Mouse (Mus musculus) gastrocnemius, adult 8-10 months (tissue): ENCODE data around the gene Haus2. TPM values are rescaled to one million over a fixed set of nuclear protein-coding genes. Genes with fewer than 3 reads are reported as not detected.
"Not testable (repeated sequence)": the region's sequence is repeated elsewhere in the genome, so short reads cannot be mapped to it uniquely, and the experiment has no call there.

ENCODE experiments used
- DNase-seq, 2 experiments: peaks; one replicate each; pipeline ENCODE4 v3.0.0; 2022; ENCODE audit warnings: low spot score in 2 of 2
- total RNA-seq, 4 experiments: library from RNA; stranded (reverse); gene quantifications; 2 replicates each; pipeline ENCODE4 v1.2.4; 2022

Gene Haus2
- 1 to 10 TPM; 6.6 to 9.5 (median 7.1) TPM for total RNA-seq

DNA sequence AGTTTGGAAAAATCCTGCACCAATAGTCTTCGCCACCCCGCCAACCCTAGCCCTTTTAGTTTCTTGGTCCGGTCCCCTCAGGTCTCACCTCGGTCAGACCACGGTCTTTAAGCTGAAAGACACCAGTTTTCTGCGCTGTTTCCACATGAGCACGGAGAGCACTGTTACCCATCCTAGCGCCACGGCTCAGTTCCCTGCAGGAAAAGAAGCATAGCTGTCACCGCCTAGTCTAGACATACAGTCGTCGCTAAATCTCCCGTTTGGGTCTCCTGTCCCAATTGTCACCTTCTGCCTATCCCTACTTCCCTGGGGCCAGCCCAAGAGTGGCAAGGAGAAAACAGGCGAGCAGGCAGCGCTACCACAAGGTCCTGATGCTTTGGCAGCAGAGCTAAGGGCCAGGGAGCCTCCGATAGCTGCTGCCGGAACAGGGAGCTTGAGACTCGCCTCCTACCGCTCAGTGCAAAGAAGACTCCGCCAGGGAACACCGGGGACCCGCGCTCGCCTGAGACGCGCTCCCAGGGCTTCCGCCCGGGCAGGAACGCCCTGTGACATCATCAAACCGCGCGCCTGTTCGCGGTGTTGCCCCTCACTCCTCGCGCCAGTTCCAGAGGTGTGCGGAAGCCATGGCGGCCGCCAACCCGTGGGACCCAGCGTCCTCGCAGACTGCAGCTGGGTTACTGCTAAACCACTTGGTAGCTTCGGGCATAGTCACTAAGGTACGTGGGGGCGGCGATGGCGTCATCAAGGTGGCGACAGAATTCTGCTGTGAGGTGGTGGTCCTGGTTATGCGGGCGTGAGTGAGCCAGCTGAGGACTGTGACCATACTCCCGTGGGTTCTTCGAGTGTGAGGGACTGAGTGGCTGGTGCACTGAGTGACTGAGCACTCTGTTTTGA lies at the start of gene Haus2, which contains the start of gene Lrrc57:
Gene Haus2, plus strand, starts transcription at position 554 of the 894 bp plus-strand sequence.
Gene Lrrc57, minus strand, starts transcription at position 691 of the 894 bp plus-strand sequence.
- DNase-seq: peak; percentile 76 to 80

DNA sequence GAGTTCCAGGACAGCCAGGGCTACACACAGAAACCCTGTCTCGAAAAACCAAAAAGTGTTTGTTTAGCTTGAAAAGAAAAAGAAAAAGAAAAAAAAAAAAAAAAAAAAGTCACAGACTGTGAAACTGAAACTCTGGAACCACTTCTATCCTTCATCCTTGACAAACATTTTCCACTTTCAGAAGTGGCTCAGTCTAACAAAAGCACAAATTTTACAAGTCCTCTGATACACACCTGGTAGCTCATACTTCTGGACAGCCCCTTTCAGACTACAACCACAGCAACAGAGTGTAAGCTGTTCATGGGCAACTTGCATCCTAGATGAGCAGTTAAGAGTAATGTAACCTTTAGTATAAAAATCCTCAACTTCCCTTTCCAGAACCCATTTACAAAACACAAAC lies 47.7 kb upstream of the Haus2 start:
- DNase-seq: no peak

DNA sequence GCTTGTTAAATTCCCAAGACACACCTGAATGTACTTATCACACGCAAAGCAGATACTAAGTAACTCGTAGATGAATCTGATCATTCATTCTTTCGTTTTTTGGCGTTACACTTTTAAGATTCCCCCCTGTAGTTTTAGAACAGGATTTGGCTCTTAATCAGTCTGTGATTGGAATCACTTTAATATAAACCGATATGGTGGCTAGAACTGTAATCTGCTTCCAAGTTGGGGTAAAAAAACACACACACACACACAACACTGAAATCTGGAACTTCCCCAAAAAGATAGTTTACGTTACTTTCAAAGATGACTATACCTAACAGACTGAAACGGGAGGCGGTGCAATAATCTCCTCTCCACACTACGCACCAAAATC lies 46.3 kb upstream of the Haus2 start:
- no peak for DNase-seq

DNA sequence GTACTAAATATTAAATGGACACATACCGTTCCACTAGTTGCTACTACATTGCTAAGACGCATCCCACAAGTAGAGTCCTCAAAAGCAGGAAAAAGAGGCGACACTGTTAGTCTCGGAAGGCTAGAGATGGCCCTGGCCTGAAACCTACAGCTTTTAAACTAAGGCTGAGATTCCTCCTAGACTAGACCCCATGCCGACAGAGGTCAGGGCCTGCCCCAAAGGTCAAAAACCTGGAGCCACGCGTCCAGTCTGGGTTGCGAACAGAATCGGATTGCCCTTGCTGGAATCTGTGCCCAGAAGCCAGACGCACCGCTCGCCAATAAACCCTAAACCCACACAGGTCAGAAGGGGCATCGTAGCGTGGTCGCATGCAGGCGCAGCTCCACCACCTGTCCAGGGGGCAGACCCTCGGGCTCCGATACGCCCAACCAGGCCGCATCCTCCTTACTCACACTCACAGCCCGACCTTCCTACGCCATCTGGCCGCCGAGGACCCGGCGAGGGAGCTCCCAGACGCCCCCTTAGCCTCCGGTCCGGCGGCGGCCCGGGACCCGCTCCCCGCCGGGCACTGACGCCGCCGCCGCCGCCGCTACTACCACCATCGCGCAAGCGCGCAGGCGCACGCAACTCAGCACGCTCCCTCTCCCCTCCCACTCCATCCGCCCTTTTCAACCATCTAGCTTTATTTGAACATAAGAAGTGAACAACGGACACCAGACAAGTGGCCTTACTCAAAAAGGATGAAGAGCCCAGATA lies 45.8 kb upstream of the Haus2 start, which contains the start of gene Zfp106:
Gene Zfp106, minus strand, starts transcription at position 609 of the 756 bp plus-strand sequence.
- DNase-seq: peak; percentile 77 to 81

DNA sequence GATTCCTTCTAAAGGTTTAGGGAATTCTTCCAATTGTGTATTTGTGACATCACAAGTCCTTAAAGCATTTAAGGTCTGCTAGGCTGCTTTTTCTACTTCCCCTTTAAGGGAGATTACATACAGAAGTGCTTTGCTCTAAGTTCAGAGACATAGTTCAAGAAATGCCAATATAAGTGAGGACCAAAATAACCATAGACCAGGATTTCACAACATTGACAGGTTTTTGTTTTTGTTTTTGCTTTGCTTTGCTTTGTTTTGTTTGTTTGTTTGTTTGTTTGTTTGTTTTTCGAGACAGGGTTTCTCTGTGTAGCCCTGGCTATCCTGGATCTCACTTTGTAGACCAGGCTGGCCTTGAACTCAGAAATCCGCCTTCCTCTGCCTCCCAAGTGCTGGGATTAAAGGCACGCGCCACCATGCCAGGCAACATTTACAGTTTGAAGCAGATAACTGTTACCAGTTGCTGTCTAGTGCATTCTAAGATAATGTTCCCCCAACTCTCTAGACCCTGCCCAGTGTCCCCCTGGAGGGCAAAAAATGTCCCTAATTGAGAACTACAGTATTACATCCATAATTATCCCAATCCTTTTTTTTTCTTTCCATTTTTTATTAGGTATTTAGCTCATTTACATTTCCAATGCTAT lies 44.5 kb upstream of the Haus2 start:
- not testable (repeated sequence) for DNase-seq

DNA sequence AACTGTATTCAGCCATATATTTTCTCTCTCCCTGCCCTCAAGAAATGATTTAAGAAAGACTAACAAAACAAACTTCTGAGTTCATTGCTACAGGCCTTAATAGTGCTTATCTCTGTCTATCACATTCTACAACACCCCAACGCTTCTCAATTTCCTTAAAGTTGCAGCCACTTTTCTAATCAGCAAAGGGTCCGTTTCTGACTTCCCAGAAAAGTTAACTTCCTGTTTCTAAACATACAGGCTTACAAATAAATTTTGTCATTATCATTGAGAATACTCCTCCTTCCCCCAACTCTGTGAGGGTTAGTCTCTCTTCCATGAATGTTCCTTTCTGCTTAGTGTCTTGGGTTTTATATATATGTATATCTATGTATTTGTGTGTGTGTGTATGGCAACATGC lies 43.8 kb upstream of the Haus2 start:
- DNase-seq: no peak

DNA sequence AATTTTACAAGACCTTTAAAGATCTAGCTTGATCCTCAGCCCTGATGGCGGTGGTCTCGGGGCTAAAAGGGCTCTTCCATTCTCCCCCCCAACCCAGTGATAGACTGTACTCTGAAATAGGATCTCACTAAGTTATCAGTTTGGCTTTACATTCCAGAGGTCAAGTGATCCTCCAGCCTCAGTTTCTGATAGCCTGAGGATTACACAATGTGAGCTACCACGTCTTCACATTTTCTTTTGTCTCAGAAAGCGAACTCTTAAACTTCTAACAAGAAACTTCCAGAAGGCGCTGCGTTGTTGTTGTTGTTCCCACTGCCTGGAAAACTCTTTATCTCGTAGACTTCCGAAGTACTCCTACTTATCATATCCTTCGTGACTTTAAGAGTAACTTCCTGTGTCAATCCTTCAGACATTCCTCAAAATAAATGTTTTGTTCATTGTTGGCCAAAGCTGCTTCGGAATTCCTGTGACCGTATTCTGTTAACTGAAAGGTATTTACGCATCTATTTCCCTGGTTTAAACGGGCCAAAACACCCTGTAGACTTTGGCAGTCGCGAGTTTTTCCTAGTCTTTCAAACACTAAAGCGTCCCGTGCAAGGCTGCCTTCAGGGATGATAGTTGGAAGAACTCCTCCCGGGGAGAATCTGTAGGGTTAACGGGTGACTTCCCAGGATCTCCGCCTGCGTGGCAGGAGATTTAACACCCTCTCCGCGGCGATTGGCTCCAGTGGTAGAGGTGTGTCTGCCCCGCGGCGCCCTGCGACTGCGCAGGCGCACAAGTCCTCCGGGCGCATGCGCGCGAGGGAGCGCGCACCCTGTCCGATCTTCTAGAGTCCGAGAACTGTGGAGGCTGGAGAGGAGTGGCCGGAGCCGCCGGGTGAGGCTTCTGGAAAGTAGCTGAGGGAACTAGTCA lies 42.0 kb upstream of the Haus2 start, which contains the start of gene Snap23:
Gene Snap23, plus strand, starts transcription at position 786 of the 912 bp plus-strand sequence.
- DNase-seq: peak; percentile 92 to 96

DNA sequence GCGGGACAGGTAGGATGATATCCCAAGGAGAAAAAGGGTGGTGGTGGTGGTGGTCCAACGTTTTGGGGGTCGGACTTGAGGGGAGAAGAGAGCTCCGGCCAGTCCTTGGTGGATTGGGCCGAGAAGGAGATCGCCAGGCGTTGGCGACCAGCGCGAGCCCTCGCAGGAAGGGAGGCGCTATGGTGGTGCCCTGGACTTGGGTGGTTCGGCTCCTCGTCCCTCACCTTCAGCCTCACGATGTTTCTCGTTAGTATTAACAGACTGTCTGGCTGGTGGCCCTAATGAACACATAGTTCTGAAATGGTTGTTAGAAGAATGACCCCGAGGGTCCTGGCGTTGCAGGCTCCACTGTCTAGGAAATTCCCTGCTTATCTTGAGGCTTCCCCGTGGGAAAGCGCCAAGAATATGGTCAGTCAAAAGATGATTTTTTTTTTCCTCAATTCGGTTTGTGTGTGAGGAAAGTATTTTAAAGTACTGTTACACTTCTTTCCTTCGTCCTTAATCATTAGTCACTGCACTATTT lies 41.3 kb upstream of the Haus2 start:
- DNase-seq: no peak

DNA sequence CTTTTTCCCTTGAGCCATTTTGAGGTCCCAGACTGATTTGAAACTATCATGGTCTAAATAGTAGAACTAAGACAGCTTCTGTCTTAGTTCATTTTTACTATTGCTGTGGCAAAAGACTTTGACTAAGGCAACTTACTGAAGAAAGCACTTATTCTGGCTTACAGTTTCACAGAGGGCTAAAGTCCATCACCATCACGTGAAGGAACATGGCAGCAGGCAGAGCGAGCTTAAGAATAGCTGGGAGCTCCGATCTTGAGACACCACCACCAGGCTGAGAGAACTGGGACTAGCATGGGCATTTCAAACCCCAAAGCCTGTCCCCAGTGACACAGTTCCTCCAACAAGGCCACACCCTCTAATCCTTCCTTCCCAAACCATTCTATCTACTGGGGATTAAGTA lies 38.1 kb upstream of the Haus2 start:
- no peak for DNase-seq

DNA sequence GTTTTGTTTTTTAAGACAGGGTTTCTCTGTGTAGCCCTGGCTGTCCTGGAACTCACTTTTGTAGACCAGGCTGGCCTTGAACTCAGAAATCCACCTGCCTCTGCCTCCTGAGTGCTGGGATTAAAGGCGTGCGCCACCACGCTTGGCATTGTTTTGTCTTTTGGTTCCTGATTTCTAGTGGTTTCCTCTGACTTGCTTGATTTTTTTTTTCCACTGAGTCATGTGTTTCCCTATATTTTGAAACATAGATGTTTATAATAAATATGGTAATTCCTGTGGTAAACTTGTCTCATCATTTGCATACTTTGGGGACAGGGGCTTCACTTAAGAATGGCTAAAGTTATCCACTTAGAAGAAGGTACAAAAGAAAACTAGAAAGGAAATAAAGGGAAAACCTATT lies 37.0 kb upstream of the Haus2 start:
- not testable (repeated sequence) for DNase-seq

DNA sequence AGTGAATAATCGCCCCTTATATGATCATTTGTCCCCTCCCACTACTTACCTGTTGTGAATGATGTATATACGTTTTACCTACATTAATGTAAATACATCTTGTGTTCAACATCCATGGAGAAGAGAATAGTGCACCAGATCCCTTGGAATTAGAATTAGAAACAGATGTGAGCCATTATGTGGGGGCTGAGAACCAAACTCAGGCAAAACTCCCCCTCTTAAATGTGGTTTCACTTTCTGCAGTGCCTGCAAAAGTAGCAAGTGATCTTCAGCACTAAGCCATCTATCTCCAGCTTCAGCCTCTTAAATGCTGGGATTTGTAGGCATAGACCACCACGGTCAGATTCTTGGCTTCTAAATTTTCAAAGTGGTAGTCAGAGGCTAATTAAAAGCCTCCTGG lies 34.1 kb upstream of the Haus2 start:
- no peak for DNase-seq

DNA sequence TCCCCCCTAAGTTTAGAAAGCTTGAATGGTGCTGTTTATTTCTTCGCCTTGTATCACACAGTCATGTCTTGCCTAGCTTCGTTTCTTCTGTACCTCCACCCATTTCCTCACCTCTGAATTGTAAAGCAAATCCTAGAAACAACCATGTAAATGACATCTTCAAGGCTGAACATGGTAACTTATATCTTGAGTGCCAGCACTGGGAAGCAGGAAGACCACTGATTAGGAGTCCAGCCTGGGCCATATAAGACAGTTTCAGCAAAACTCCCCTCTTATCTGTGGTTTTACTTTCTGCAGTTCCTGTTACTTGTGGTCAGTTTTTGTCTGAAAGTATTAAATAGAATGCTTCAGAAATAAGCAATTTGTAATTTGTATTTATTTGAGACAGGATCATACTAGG lies 33.2 kb upstream of the Haus2 start:
- DNase-seq: no peak

DNA sequence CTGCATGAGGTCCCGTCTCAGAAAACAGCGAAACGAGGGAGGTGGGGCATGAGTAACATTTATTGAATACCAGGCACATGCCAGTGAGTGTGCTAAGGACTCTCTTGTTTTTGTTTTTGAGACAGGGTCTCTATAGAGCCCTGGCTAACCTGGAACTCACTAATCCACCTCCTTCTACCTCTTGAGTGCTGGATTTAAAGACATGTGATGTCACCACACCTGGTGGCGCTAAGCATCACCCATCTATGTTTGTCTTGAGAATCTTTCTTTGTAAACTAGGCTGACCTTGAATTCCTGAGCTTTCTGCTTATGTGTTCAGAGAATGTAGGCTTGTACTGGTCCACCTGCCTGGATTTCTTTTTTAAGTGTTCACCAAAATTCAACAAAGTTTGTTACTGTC lies 31.4 kb upstream of the Haus2 start:
- DNase-seq: no peak

DNA sequence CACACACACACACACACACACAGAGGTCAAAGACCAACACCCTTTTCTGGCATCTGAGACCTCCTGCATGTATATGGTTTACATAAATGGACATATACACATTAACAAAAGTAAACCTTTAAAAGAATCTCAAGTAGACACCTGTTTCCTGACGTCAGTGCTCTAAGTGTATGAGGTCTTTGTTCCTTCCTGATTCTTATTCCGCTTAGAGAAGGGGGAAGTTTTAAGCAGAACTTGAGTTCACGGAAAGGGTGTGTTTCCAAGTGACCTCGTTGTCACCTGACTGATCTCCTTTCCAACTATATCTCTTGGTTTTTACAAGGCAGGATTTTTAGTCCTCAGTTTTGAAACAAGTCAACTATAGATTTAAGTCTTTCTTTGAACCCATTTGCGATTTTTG lies 30.9 kb upstream of the Haus2 start:
- no peak for DNase-seq

DNA sequence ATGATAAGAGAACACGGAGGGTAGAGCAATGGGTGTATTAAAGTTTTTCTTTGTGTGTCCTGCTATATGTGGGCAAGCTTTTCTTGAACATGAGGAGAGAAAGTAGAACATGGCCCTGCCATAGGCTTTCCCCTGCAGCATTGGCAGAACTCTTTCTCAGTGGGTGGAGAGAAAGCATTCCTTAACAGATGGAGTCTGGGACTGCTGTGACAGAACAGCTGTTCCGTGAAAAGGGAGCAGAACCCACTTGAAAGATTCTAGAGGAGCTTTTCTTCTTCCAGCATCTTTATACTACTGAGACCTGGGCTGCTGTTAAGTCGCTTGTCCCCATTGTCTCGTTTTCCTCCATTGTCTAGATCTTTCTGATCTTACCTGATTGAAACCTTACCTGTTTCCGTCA lies 19.4 kb upstream of the Haus2 start:
- DNase-seq: no peak

DNA sequence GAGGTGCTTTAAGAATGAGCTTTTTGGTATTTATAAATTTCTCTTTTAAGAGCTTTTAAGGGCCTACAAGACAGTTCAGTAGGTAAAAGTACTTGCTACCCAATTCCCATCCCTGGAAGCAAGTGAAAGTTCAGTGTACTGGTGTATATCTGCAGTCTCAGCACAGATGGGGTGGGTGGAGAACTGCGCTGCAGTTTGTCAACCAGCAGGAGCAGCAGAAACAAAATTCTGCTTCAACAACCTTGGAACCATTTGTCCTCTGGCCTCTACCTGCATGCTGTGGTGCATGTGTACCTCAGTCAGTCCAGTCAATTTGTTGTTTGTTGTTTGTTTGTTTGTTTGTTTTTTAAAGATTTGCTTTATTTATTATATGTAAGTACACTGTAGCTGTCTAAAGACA lies 17.0 kb upstream of the Haus2 start:
- DNase-seq: no peak

DNA sequence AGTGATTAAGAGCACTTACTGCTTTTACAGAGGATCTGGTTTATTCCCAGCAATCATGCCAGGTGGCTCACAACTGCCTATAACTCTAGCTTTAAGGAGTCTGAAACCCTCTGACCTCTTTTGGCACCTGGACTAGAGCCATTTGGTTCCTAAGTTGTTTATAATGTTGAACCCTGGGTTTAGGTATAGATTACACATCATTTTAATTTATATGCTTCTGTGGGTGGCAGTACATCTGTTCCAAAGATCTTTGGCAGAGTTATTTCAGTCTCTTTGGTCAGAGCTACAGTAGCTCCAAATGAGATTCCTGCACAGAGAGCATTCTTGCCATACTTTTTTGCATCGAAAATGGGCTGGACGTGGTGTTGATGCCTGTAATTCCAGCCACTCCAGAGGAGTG lies 11.4 kb upstream of the Haus2 start:
- DNase-seq: no peak

DNA sequence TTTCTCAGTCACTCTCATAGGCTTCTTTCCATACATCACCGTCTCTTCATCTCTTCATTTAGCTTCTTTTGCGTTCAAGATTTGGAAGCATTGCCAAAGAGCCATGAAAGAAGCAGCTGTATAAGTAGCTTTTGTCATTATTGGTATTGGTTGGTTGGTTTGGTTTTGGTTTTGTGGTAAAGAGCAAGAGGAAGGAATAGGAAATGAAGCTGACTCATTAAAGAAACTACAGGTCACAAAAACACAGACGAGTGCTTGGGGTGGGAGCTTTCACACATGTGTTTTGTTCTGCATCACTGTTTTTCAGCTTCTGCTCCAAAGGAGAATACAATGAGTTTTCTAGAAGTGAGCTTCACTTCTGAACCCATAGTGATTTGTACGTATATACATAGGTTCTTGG lies 9.7 kb upstream of the Haus2 start:
- DNase-seq: no peak

DNA sequence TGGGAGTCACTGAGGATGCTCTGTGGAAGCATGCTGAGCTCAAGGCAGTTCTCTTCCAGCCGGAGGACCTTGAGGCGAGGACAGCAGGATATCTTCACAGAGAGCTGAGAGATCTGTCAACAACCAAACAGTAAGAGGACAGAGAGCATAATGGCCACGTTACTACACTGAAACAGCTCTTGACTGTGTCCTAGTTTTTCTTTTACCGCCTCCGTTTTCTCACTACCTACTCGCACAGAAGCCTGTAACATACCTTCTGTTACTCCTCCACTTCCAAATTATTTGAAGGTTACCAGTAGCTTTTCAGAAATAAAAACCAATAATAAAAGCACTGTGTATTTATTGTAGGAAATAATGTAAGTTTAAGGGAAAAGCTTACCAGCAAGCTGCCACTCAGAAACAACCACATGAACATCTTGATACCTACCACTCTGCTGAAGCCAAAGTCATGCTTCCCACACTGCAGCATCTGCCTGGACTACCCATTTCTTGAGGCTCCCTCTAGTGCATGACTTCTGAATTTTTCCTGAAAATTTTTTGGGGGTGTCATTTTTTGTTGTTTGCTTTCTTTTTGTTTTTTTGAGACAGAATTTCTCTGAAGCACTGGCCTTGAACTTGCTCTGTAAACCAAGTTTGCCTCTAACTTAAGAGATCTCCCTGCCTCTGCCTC lies 3.0 kb upstream of the Haus2 start:
- DNase-seq: no peak
